Mouse (Mus musculus) cerebellum, postnatal 14 days (tissue): ENCODE data around the gene Mphosph9.
A peak's percentile ranks its signal among the peaks of the same experiment; 100 is the strongest.

Experiments
- DNase-seq, 2 experiments: peaks; one replicate each; pipeline ENCODE4 v3.0.0; 2021; ENCODE audit warnings: mixed read lengths in 2 of 2

The Mphosph9 gene

DNA sequence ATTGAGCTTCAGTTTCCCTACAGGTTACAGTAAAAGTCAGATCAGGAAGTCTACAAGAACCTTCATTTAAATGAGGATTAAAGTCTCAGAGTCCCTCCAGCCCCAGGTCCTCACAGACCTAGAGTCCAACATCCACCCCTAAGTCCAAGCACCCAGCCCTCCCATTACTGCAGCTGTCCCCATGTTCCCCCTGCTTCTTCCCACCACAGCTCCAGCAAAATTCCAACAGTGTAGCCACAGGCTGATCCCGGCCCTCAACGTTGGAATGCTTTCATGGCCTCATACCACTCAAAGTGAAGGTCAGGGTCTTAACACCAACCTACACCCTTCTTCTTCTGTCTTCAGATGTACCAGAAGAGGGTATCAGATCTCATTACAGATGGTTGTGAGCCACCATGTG lies 116.1 kb downstream of the Mphosph9 start:
- DNase-seq, result no peak

- DNase-seq, result peak; percentile 63 to 66
These were observed 116.5 kb downstream of the Mphosph9 start for GRCm38 (mm10) chr5:124211234-124211633.

DNA sequence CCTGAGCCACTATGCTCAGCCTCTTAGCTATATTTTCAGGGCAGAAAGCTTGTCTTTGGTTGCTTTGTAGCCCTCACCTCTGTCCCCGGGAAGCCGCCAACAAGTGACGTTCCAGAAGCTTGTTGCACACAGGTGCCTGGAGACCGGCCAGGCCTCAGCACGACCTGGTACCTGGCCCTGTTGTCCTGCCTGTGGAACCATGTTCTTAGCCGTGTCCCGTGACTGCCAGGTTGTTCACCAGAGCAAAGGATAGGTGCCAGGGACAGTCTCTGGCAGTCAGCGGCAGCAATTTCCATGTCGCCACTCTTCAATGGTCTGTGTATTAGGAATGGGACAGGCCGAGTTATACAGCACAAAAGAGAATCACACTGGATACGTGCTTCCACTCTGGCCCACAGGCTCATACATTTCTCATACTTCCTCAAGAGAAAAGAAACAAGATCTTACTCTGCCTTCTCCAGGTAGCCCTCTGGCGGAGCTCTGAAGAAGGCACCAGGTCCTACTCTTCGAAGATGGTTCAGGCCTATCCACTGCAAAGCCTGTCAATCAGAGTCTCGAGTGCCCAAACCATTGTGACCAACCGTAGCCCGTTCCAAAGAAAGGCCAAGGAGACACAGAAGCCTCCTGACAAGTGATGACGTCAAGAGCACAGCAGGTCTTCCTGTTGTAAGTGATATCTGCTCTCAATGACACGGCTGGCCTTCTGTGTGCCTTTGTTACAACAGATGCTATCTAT lies 117.3 kb downstream of the Mphosph9 start:
- peak; percentile 52 to 60 for DNase-seq

DNA sequence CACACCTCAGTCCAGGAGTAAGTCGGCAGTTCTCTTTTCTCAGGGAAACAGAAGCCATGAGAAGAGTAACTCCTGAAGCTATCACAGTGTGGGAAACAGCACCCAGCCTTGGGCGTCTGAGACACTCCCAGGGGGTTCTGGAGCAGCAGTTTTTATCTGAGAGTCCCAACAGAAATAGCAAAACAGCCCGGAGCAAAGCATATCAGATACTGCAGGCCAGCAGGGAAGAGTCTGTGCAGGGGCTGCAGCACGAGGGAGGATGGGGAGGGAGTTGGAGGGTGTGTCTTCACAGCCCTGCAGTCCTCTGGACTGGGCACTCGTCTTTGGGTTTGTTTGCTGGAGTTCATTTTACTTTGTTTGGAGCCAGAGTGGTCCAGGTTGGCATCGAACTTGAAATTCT lies 117.9 kb downstream of the Mphosph9 start:
- DNase-seq, result no peak

DNA sequence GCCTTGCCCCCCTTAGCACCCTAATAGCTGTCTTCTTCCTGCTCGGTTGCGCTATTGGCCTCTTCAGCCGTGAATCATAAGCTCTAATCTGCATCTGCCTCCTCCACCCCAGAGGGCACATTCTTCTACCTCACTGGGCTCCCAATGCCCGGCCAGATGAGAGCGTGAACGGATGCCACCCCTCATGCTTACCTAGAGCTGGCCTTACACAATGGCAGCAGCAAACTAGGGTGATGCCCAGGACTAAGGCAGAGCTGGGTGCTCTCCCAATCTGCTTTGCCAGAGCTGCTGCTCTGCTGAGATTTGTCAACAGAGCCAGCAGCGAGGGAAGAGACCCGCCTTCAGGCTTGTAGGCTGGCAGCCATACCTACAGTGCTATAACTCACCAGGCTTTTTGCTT lies 119.7 kb downstream of the Mphosph9 start:
- no peak for DNase-seq

GRCm38 (mm10) chr5:124206481-124207038 lies 121.2 kb downstream of the Mphosph9 start:
- no peak for DNase-seq

DNA sequence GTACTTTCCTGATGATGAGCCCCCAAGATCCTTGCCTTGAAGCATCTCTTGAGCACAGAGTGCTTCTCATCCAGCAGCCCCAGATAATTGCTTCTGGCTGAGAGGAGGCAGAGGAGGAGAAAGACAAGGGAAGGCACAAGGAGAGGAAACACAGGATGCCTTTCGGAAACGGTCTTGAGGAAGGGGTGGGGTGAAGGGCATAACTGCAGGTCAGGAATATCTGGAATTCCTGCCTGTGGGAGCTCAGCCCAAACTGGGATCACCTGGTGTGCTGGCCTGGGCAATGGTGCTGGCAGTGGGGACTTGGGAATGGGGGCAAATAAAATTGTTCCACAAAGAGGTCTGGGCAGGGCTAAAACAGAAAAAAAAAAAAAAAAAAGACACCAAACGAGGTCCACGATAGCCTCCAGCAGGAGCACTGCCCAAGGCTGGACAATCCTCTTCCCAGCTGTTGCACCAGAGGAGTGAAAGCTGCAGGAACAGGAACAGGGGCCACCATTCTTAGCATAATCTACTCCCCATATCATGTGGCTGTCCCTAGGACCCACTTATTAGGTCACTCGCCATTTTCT lies 121.9 kb downstream of the Mphosph9 start:
- DNase-seq, result no peak

GRCm38 (mm10) chr5:124205211-124205610 lies 122.6 kb downstream of the Mphosph9 start:
- no peak for DNase-seq

GRCm38 (mm10) chr5:124204127-124204794 lies 123.5 kb downstream of the Mphosph9 start:
- DNase-seq, result no peak

- DNase-seq, result no peak
These were observed 124.5 kb downstream of the Mphosph9 start for GRCm38 (mm10) chr5:124203251-124203650.

GRCm38 (mm10) chr5:124202071-124202470 lies 125.7 kb downstream of the Mphosph9 start:
- DNase-seq, result no peak

GRCm38 (mm10) chr5:124201564-124201963 lies 126.2 kb downstream of the Mphosph9 start:
- no peak for DNase-seq
